Mouse (Mus musculus) thymus, postnatal 10 days (tissue): ENCODE results near the gene Cirbp.

Experiments used
- DNase-seq, 2 experiments: peaks; one replicate each; pipeline ENCODE4 v3.0.0; 2021; ENCODE audit warnings: low spot score in 2 of 2

Cirbp gene

GRCm38 (mm10) chr10:80150226-80151210 lies 15.3 kb upstream of the Cirbp start:
- DNase-seq, result peak; percentile 81 to 85

GRCm38 (mm10) chr10:80151211-80152034 lies 14.4 kb upstream of the Cirbp start:
- peak in 1 of 2 experiments; percentile 66 for DNase-seq

DNA sequence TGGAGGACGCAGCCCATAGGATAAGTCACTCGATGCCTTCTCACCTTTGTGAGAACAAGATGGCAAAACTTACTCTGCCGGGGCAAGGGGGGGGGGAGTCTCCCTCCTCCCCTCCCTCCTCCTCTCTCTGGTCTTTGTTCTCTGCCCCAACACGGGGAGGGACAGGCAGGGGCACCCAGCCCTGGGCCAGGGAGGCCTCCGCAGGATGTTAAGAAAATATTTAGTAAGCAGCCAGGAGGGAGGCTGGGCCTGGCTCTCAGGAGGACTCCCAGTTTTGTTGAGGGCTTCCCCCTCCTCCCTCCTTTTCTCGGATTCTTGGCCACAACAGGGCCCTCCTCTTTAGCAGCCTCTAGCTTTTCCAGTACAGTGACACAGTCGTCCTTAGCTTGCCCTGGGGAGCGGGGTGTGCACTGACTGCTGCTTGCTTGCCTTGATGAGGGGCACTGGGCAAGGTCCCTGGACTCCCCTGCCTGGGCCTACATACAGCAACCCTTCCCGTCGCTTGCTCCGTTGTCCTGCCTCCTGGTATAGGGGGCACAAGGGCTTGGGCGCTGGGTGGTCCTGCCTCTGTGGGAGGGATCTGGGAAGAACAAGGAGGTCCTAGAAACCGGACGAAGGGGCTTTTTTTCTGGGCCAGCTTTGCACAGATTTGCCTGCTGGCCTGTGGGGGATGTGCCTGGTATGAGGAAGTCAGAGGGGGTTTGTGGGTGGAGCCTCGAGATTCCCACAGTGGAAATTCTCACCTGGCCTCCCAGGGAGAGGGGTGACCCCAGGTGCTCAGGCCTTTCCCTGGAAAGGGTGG lies 13.5 kb upstream of the Cirbp start:
- no peak for DNase-seq

- no peak for DNase-seq
These were observed 12.9 kb upstream of the Cirbp start for GRCm38 (mm10) chr10:80152873-80153260.

DNA sequence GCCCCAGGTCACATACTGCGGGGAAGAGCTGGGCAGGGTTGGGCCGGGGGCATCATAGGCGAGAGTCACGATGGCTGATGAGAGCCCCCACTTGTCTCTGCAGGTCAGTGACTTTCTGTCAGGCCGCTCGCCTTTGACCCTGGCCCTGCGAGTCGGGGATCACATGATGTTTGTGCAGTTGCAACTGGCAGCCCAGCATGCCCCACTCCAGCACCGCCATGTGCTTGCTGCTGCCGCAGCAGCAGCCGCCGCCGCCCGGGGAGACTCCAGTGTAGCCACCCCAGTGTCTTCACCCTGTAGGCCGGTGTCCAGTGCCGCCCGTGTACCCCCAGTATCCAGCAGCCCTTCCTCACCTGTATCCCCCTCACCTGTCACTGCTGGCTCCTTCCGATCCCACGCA lies 12.1 kb upstream of the Cirbp start:
- DNase-seq, result no peak

DNA sequence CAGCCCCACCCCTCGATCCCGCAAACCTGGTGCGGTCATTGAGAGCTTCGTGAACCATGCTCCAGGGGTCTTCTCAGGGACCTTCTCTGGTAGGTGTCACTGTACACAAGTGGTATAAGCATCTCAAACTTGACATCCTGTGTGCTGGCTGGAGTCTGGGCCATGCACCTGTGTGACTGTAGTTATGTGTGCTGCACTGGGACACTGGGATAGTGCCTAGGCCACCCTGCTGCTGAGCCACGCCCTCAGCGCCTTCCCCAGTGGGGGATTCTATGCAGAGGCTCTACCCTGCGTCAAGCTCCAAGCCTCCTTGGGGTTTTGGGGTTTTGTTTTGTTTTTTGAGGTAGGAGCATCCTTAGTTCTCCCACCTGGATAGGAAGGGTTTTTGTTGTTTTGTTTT lies 11.4 kb upstream of the Cirbp start:
- no peak for DNase-seq

DNA sequence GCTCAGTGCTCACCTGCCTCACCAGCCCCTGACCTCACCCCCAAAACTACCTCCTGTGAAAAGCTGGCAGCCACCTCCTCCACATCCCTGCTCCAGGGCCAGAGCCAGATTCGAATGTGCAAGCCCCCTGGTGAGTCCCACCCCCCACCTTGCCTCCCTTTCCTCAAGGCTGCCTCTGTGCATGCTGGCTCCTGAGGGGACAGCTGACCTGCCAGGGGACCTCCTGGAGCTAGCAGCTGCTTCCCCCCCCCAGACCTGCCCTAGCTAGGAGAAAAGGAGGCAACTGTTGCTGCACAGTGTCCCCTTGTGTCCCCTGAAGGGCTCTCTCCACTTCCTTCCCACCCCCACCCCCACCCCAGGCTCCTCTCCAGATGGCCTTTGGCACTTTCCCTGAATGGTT lies 10.5 kb upstream of the Cirbp start:
- DNase-seq, result no peak

DNA sequence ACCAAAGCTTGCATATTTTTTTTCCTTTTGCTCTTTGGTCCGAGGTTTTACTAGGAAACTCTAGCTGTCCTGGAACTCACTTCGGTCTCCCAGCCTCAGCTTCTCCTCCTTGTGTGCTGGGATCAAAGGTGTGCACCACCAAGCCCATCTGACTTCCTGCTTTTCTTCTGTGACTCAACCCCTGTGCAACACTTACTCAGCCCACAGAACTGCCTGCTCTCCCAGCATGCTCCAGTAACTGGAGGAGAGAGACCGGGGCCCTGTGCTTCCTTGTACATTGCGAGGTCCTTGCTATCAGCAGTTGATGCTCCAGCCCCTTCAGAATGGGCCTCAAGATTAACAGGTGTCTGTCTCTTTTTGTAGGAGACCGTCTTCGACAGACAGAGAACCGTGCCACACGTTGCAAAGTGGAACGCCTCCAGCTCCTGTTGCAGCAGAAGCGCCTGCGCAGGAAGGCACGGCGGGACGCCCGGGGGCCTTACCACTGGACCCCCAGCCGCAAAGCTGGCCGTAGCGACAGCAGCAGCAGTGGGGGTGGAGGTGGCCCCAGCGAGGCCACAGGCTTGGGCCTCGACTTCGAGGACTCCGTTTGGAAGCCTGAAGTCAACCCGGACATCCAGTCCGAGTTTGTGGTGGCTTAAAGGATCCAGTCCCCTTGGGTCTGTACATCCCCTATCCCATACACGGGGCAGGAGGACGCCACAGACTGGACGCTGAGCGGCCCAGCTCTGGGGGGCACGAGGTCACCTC lies 9.6 kb upstream of the Cirbp start:
- no peak for DNase-seq

GRCm38 (mm10) chr10:80156752-80157053 lies 9.1 kb upstream of the Cirbp start:
- DNase-seq, result no peak

DNA sequence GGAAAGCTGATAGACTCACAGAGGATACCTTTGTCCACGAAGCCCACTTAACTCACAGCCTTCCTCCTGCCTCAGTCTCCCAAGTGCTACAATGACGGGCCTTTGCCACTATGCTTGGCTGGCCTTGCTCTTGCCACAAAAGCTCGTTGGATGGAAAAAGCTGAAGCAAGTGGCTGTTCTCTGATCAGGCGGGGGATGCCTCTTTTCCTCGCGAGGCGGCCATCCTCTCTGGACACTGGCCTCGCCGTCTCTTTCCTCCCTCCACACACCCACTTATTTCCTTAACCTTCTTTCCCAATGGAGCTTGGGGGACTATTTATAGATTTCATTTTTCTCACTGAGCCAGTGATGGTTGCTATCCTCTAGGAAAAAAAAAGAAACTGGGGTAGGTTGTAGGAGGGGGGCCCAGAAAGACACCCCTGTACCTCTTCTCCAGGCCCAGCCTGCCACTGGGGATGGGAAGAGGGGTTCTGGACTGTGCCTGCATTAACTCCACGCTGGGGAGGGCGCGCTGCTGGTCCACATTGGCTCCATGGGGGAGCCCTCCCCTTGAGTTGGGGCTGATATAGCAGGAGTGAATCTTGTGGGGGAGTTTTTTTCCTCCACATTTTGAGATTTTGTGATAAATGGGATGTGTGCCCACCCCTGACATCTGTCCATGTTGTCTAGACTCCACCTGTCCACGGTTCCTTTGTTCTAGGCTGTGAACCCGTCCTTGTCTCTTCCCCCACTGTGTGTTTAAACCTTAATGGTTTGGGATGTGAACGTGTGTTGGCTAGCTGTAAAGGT lies 8.4 kb upstream of the Cirbp start:
- DNase-seq, result no peak

GRCm38 (mm10) chr10:80158307-80158986 lies 7.3 kb upstream of the Cirbp start:
- DNase-seq, result peak; percentile 65 to 66

DNA sequence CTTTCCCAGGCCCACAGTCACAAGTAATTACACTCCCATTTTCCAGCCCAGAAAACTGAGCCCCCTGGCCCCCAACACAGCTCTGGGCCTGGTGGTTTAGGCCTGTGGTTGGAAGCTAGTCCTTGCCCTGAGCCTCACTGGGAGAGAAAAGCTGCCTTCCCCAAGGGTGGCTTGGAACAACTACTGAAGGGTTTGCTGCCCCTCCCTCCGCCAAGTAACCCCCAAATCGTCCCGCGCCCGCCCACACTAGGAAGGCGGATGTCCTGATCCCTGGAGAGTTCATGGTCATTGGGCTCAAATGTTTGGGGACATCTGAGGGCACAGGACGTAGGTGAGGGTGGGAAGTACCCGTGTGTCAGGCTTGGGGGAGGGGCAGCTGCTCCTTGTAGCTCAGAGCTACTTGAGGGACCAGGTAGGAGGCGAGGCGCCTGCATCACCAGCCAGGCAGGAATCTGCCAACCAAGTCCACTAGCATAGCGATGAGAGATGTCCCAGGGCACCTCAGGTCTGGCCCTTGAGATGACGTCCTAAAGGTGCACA lies 6.7 kb upstream of the Cirbp start:
- peak in 1 of 2 experiments; percentile 67 for DNase-seq

GRCm38 (mm10) chr10:80159561-80160454 lies 6.0 kb upstream of the Cirbp start:
- peak; percentile 99 to 100 for DNase-seq

GRCm38 (mm10) chr10:80160455-80161371 lies 5.1 kb upstream of the Cirbp start:
- DNase-seq, result no peak

DNA sequence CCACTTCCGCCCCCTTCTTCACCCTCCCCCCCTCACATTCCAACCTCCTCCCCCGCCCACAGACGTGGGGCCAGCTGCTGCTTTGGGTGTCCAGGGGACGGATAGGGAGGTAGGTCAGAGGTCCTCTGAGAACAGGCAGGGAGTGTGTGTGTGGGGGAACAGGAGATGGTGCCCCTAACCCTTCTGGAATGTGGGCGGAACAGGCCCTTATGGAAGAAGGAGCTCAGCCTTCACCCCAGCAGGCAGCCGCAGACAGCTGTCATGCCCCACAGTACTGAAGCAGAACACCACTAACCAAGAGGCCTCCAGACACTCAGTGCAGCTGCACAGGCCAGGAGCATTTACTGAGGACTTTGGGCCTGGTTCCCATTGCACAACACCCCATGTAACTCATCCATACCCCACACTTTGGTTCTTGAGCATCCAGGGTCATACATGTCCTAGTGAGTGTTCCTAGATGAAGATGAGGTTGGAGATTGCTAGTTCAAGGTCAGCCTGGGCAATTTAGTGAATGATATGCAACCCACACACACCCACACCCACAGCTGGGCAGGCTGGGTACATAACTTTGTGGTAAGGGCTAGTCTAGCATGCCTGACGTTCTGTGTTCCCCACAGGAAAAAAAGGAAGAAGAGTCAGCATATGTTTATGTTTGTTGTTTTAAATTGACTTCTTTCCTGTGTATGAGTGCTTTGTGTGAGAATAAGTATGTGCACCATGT lies 4.1 kb upstream of the Cirbp start:
- peak in 1 of 2 experiments; percentile 36 for DNase-seq

DNA sequence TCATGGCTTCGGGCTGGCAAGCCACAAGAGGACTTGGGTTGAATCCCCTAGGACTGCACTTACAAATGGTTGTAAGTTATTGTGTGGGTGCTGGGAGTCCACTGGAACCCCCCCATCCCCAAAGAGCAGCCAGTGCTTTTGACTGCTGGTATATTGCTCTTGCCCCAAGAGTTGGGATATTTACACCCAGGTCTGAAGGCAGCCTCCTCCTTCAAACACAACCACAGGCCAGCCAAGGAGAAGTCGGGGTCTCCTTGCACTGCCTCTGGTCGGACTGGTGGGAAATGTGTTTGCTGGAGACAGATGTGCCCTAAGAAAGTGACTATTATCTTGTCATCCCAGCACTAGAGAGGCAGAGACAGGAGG lies 3.6 kb upstream of the Cirbp start:
- no peak for DNase-seq
